Mouse (Mus musculus): Measurements from ENCODE around the gene Hoxd11. TPM values are rescaled to one million over a fixed set of nuclear protein-coding genes. Genes with fewer than 3 reads are reported as not detected.

Gene Hoxd11
- total RNA-seq, 2 experiments from 2014 or later, result not detected

DNA sequence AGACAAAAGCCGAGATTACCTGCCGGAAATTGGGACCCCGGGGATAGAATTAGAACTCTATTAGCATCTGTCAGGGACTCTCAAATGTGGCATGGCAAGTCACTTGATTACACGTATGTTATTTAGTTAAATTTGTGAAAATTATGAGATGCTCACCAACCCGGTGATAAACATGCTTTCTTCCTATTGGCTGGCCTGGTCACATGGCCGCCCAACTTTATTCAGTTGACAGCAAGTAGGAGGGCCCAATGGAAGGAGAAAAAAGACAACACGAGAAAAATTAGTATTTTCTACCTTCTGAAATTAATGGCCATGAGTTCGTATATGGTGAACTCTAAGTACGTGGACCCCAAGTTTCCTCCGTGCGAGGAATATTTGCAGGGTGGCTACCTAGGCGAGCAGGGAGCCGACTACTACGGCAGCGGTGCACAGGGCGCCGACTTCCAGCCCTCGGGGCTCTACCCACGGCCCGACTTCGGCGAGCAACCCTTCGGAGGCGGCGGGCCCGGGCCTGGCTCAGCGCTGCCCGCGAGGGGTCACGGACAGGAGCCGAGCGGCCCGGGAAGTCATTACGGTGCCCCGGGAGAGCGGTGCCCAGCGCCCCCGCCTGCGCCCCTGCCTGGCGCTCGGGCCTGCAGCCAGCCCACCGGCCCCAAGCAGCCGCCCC, 47.7 kb downstream of the Hoxd11 start:
- no peak for DNase-seq (ENCODE audit: low spot score in 2 of 2)

DNA sequence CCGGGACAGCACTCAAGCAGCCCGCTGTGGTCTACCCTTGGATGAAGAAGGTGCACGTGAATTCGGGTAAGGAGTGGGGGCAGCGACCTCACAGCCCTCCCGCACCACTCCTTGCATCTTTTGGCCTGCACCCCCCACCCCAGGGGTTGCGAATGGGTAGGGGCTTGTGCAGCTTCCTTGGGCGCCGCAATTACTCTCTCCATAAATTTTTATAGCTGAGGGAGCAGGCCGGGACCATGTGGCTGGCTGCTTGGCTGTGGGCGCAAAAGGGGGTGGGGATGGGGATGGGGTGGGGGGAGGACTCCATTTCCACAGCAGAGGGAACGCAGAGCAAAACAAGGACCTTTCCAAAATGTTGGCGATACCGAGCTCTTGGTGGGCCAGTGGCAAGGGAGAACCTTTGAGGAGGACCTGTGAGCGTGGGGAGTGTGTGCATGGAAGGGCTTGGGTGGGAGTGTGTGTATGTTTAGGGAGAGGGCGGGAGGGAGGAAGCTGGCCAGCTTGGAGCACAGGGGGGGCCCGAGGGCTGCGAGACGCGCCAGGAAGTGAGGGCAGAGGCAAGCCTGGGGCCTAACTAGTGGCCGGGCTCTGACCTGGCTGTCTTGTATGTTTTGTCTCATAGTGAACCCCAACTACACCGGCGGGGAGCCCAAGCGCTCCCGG, 48.4 kb downstream of the Hoxd11 start:
- no peak for DNase-seq (ENCODE audit: low spot score in 2 of 2)

DNA sequence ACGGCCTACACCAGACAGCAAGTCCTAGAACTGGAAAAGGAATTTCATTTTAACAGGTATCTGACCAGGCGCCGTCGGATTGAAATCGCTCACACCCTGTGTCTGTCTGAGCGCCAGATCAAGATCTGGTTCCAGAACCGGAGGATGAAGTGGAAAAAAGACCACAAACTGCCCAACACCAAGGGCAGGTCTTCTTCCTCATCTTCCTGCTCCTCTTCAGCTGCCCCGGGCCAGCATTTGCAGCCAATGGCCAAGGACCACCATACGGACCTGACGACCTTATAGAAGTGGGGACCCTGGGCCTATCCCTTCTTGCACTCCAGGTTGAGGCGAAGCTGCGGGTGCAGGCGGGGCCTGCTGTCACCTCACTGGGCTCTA, 48.9 kb downstream of the Hoxd11 start:
- no peak for DNase-seq (ENCODE audit: low spot score in 2 of 2)

GRCm38 (mm10) chr2:74730331-74730730, 51.0 kb downstream of the Hoxd11 start:
- DNase-seq (ENCODE audit: low spot score in 2 of 2), result no peak

DNA sequence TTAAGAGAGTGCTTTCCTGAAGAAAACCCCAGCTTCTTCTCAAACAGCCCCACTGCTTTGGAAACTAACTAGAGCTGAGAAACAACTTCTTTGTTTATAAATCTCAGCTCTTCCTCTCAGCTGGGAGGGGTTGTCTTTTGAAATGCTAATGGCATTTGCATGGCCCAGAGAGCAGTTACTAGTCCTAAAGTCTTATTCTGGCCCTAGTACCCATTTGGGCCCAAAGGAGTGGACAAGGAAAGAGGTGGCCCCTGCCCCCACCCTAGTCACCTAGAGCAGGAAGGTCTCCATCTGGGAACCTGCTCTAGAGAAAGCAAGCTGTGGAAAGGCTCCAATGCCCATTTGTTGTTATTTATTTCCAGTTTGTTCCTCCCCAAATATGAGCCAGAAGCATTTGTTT, 51.7 kb downstream of the Hoxd11 start:
- DNase-seq (ENCODE audit: low spot score in 2 of 2), result no peak

DNA sequence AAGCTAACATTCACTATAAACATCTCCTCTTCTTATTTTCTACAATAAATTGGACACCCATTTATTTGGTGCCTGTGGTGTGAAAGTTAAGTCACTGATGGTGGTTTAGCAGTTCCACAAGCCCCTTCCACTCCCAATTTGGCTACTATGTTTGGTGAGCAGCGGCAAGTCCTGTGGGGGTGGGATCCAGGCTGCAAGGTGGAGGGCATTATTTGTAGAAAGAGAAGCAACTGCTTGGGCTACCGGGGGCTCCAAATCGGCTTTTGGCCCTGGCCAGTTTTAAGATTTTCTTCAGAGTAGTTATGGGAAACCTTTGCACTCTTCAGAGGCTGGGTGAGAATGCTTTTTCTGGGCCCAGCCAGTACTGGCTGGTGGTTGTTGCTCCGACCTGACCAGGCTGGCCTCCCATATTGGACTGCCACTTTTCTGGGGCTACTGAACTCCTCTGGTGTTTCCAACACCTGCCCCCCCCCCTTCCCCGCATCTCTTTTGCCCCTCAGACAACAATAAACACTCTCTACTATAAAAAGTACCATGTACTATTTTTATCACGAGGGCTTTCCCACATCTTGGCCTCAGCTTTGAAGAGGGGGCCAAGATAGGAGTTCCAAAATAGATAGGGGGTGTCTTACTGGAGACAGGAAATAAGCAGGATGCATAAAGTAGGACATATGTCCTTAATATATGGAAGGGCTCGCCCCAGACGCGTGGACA, 52.6 kb downstream of the Hoxd11 start:
- no peak for DNase-seq (ENCODE audit: low spot score in 2 of 2)

DNA sequence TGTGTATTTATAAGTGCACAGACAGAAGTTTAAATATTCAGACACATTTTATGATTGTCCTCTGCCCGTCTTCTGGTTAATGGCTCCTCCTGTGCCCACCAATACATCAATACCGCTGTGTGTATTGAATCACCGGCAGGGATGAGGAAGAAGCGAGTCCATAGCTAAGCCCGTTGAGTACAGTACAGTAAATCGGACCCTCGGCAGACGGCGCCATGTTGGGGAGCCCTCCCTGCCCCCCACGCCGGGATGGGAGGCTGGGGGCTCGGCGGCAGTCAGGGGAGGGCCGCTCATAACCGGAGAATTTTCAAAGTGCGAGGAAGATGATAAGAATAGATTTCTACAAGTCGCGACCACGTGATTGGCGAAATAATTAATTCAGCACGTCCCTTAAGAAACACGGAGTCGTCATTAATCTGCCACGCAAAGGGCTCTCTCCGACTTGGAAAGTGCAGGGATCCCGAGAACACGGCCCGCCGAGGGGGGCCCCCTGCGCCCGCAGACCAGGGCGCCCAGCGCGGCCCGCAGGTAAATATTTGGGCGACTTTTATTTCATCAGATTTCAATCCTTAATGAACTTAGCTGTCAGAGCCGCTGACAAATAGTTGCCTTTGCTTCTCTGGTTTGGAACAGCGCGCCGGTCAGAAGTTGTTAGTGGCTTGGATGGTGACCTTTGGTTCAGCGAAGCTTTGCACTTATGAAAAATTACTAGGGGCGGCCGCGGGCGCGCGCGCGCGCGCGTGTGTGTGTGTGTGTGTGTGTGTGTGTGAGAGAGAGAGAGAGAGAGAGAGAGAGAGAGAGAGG, 53.4 kb downstream of the Hoxd11 start:
- DNase-seq (ENCODE audit: low spot score in 2 of 2), result no peak

DNA sequence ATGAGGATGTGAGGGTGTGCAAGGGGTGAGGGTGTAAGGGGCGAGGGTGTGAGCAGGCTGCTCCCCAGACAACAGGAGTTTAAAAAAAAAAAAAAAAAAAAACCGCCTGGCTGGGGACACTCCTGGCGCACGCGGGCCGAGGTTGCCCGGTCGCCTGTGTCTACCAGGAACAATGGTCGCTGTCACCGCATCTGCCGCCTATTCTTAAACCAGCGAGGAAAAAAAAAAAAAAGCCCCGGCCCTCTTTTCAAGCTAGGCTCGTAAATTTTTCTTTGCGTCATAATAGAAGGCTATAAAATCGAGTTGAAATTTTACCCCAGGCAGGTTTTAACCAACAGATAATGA, 53.9 kb downstream of the Hoxd11 start:
- DNase-seq (ENCODE audit: low spot score in 2 of 2), result no peak

- no peak for DNase-seq (ENCODE audit: low spot score in 2 of 2)
These were observed 54.4 kb downstream of the Hoxd11 start for GRCm38 (mm10) chr2:74733765-74734164.

DNA sequence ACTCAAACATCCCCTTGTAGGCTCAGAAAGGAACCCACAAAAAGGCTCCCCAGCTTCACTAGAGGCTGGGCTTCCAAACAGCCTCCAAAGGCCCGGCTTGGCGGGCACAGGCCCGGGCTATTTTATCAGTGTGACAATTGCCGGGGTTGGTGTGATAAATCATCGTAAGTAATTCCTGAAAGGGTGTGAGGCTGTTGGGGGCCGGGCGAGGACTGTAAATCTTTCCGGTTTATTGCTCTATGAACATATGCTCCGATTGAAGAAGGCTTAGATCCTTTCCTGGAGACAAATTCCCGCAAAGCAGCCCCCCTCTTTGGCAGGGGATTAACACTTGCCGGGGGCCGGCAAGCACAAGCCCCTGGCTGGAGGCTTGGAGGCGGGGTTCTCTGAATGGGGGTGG, 55.1 kb downstream of the Hoxd11 start:
- DNase-seq (ENCODE audit: low spot score in 2 of 2), result no peak

- no peak for DNase-seq (ENCODE audit: low spot score in 2 of 2)
These were observed 55.8 kb downstream of the Hoxd11 start for GRCm38 (mm10) chr2:74734996-74735811.

GRCm38 (mm10) chr2:74735851-74736687, 56.7 kb downstream of the Hoxd11 start:
- DNase-seq (ENCODE audit: low spot score in 2 of 2), result peak in 1 of 2 experiments; percentile 3

Small RNA genes within 50 kb of the gene (microRNA-seq; reads per million reads assigned to microRNA genes)
- gene Gm44463 (0 reads per million in 2 experiments), gene Mir10b (23.1 to 26.4 reads per million in 2 experiments)

Other genes starting within 250 kb of the Hoxd11 start
- 10 to 100 TPM; 52.2 to 63.7 TPM for gene Lnpk, start 100.1 kb upstream of the Hoxd11 start, total RNA-seq (2021)
- not detected for gene Evx2, start 20.0 kb upstream of the Hoxd11 start, total RNA-seq (2021)
- gene Hoxd13, start 11.2 kb upstream of the Hoxd11 start, total RNA-seq (2021), result not detected
- gene Hoxd12, start 4.5 kb upstream of the Hoxd11 start, total RNA-seq (2021), result not detected
- not detected for gene Hoxd10, start 12.4 kb downstream of the Hoxd11 start, total RNA-seq (2021)
- gene Hoxd9, start 18.2 kb downstream of the Hoxd11 start, total RNA-seq (2021), result not detected
- gene Hoxd8, start 25.1 kb downstream of the Hoxd11 start, total RNA-seq (2021), result under 1 TPM in 1 of 2 experiments, not detected in 1; 0.23 TPM
- not detected for gene Hoxd3, start 32.4 kb downstream of the Hoxd11 start, total RNA-seq (2021)
- gene Hoxd4, start 32.4 kb downstream of the Hoxd11 start, total RNA-seq (2021), result not detected
- gene Gm28230, start 47.2 kb downstream of the Hoxd11 start, total RNA-seq (2021), result not detected
- gene Hoxd1, start 83.4 kb downstream of the Hoxd11 start, total RNA-seq (2021), result not detected
- 10 to 100 TPM; 54.4 to 63.7 TPM for gene Mtx2, start 146.2 kb downstream of the Hoxd11 start, total RNA-seq (2021)